In the genomic region with DNA sequence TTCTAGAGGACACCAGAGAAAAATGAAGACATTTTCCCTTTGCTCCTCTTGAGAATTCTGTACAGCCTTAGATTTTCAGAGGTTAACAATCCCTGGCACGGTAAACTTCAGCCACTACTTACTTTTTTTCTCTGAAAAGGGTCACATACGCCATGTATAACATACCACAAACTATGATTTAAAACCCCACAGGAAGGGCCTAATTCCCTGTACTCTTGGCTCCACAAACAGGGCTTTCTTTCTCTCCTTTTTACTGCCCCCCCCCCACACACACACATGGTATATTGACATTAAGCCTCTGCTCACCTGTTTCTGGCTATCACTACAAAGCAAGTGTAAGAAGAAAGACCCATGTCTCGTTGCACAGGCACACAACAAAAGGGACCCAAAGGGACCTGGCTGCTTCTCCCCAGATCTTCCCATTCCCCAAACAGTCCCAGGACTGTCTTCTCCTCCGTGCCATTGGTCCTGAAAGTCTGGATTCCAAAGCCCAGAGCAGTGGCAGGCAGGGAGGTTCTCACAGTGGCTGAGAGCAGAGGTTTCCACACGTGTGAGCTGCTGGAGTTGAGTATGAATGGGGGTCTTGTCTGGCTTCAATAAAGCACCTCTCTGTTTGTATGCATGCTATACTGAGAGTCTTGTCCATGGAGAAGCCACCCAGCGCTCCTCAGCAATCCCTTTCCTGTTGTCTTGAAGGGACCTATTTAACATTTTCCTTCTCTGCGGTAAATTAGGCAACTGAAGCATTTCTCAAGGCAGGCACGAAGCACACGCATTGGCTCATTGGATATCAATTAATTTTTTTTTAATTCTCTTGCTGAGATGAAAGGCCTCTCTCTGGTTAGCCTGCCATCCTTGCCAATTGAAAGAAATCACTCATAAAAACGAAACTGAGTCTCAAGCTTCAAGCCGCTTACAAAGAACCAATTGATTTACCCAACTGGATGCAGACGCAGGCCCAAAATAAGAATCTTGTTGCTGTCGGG, we compare ENCODE assay signal across 13 mouse cellular contexts. TPM values are rescaled to one million over a fixed set of nuclear protein-coding genes. Genes with fewer than 3 reads are reported as not detected.
A peak's percentile ranks its signal among the peaks of the same experiment; 100 is the strongest.
DNase-seq lines count a peak whose midpoint lies in the region; ATAC-seq and TF ChIP-seq lines count a peak whose summit lies in the region.
"Had no signal": no experiment of that assay in that cellular context is flagged by ENCODE, and none has a peak within 500 bp of the region (broad histone marks: within the 10 kb centered on the region; RNA-seq: fewer than 3 reads in every experiment).

No protein-coding gene starts in this region.

- WGBS in forebrain, embryonic 12.5 days = 37% methylated on average over 13 of the region's 13 CpGs
- WGBS in hindbrain, postnatal 0 days = 40% methylated on average over 13 of the region's 13 CpGs
- 53% methylated on average over 13 of the region's 13 CpGs for WGBS in neural tube, embryonic 12.5 days
- 77% methylated on average over 13 of the region's 13 CpGs for WGBS in kidney, embryonic 14.5 days

- no peak for TF ChIP-seq CTCF in layer of hippocampus, adult 2 months (conservative IDR thresholded peaks at IDR 0.05)
- no peak for TF ChIP-seq CTCF in hindbrain, postnatal 0 days (IDR thresholded peaks at IDR 0.05; ENCODE audit: low read depth)

- H3K9ac ChIP-seq in forebrain, embryonic 12.5 days = no peak overlapping the region
- no peak overlapping the region for H3K9ac ChIP-seq in hindbrain, postnatal 0 days (replicated peaks; ENCODE audit: low read length)
- H3K9ac ChIP-seq in neural tube, embryonic 12.5 days = no peak overlapping the region
- H3K9ac ChIP-seq in kidney, embryonic 14.5 days (ENCODE audit: low read depth, low read length) = no peak overlapping the region

- H3K4me3 ChIP-seq in layer of hippocampus, adult 2 months = no peak overlapping the region
- H3K4me3 ChIP-seq in forebrain, embryonic 12.5 days (replicated peaks) = no peak overlapping the region
- no peak overlapping the region for H3K4me3 ChIP-seq in hindbrain, postnatal 0 days (ENCODE audit: low read length)
- no peak overlapping the region for H3K4me3 ChIP-seq in neural tube, embryonic 12.5 days
- no peak overlapping the region for H3K4me3 ChIP-seq in kidney, embryonic 14.5 days (ENCODE audit: low read length)
- H3K4me3 ChIP-seq: heart, adult 2 months had no signal

- peaks cover 8% of the 10 kb centered on the region; the same call in 1 of the 2 replicates for H3K36me3 ChIP-seq in forebrain, embryonic 12.5 days (replicated peaks)
- H3K36me3 ChIP-seq in hindbrain, postnatal 0 days (ENCODE audit: insufficient read depth, low read length) = no peaks in the 10 kb centered on the region
- H3K36me3 ChIP-seq in neural tube, embryonic 12.5 days = no peaks in the 10 kb centered on the region
- no peaks in the 10 kb centered on the region; the same call in 1 of the 2 replicates for H3K36me3 ChIP-seq in kidney, embryonic 14.5 days (ENCODE audit: control insufficient read depth, insufficient read depth, low read length)

- DNase-seq in layer of hippocampus, adult 2 months (ENCODE audit: low spot score in 2 of 2) = no peak
- DNase-seq in layer of hippocampus, postnatal 25 days (ENCODE audit: extremely low spot score in 1 of 2, low spot score in 1 of 2) = no peak
- peak; percentile 59 for DNase-seq in hindbrain, postnatal 0 days (ENCODE audit: low spot score)
- DNase-seq in lung, postnatal 25 days (ENCODE audit: low spot score) = no peak
- DNase-seq in spleen, adult 12 weeks (ENCODE audit: low spot score) = no peak
- DNase-seq: adrenal gland, postnatal 10 days; cerebellum, adult 2 months; kidney, postnatal 10 days; thymus, postnatal 14 days had no signal

- peak overlapping the region; percentile 83 for H3K27ac ChIP-seq in layer of hippocampus, adult 2 months
- H3K27ac ChIP-seq in forebrain, embryonic 12.5 days = peak overlapping the region; percentile 71
- H3K27ac ChIP-seq in hindbrain, postnatal 0 days = peak overlapping the region; percentile 72
- no peak overlapping the region for H3K27ac ChIP-seq in neural tube, embryonic 12.5 days
- no peak overlapping the region for H3K27ac ChIP-seq in kidney, embryonic 14.5 days (ENCODE audit: low read depth, low read length)
- H3K27ac ChIP-seq: heart, adult 2 months had no signal

- no peaks in the 10 kb centered on the region for H3K9me3 ChIP-seq in forebrain, embryonic 12.5 days
- H3K9me3 ChIP-seq in hindbrain, postnatal 0 days (ENCODE audit: low read length) = no peaks in the 10 kb centered on the region
- no peaks in the 10 kb centered on the region for H3K9me3 ChIP-seq in neural tube, embryonic 12.5 days
- H3K9me3 ChIP-seq in kidney, embryonic 14.5 days (ENCODE audit: control insufficient read depth, low read length) = no peaks in the 10 kb centered on the region

- peak; percentile 75; the same call in 1 of the 2 replicates for ATAC-seq in forebrain, embryonic 12.5 days (ENCODE audit: low FRiP score)
- peak; percentile 87 for ATAC-seq in hindbrain, postnatal 0 days
- ATAC-seq in neural tube, embryonic 12.5 days (ENCODE audit: low FRiP score, low read depth) = peak; percentile 61; the same call in 1 of the 2 replicates
- ATAC-seq in kidney, embryonic 14.5 days (ENCODE audit: low FRiP score, low TSS enrichment) = no peak

- H3K4me2 ChIP-seq in forebrain, embryonic 12.5 days = peak overlapping the region; percentile 11; the same call in 1 of the 2 replicates
- H3K4me2 ChIP-seq in hindbrain, postnatal 0 days (ENCODE audit: low read depth, low read length) = peak overlapping the region; percentile 18; the same call in 1 of the 2 replicates
- H3K4me2 ChIP-seq in neural tube, embryonic 12.5 days (replicated peaks) = 0 out of 2 replicates have a peak overlapping the region, but pooled peaks have one; percentile 2
- no peak overlapping the region for H3K4me2 ChIP-seq in kidney, embryonic 14.5 days (replicated peaks; ENCODE audit: low read depth, low read length)

- no peaks in the 10 kb centered on the region for H3K27me3 ChIP-seq in forebrain, embryonic 12.5 days
- H3K27me3 ChIP-seq in hindbrain, postnatal 0 days (ENCODE audit: insufficient read depth, low read length) = no peaks in the 10 kb centered on the region
- H3K27me3 ChIP-seq in neural tube, embryonic 12.5 days (replicated peaks) = no peaks in the 10 kb centered on the region
- H3K27me3 ChIP-seq in kidney, embryonic 14.5 days (ENCODE audit: control insufficient read depth, insufficient read depth, low read length) = no peaks in the 10 kb centered on the region

- H3K4me1 ChIP-seq in forebrain, embryonic 12.5 days = peaks cover 18% of the 10 kb centered on the region
- H3K4me1 ChIP-seq in hindbrain, postnatal 0 days (ENCODE audit: insufficient read depth, low read length) = peaks cover 5% of the 10 kb centered on the region
- peaks cover 18% of the 10 kb centered on the region; the same call in 1 of the 2 replicates for H3K4me1 ChIP-seq in neural tube, embryonic 12.5 days
- H3K4me1 ChIP-seq in kidney, embryonic 14.5 days (ENCODE audit: control insufficient read depth, insufficient read depth, low read length) = 0 out of 2 replicates have a peak, but pooled peaks cover 12% of the 10 kb centered on the region

RNA-seq across cellular contexts. Expression of a gene that starts 20.3 kb away (rescaled TPM):
- total RNA-seq in layer of hippocampus, adult 2 months (2021) = 10 to 100 TPM; 20.4 to 22.6 TPM
- 10 to 100 TPM; 26.6 to 27.0 TPM for total RNA-seq in layer of hippocampus, postnatal 25 days (2021)
- 50.7 and 52.1 TPM in 2 replicates for polyA plus RNA-seq in forebrain, embryonic 12.5 days (2016; fragmentation: Nextera tagmentation; extraction: Ambion mirVana)
- 31.6 and 33.4 TPM in 2 replicates for total RNA-seq in hindbrain, postnatal 0 days (2014; rRNA removed)
- polyA plus RNA-seq in hindbrain, postnatal 0 days (2015; fragmentation: Nextera tagmentation; extraction: Ambion mirVana) = 21.4 and 24.4 TPM in 2 replicates
- polyA plus RNA-seq in neural tube, embryonic 12.5 days (2016; fragmentation: Nextera tagmentation; extraction: Ambion mirVana) = 38.3 and 38.8 TPM in 2 replicates
- polyA plus RNA-seq in kidney, embryonic 14.5 days (2014; fragmentation: Nextera tagmentation; extraction: Ambion mirVana) = 26.2 and 29.8 TPM in 2 replicates

Comparison
In these comparisons a context has a peak if more than half of its experiments do, and no peak if none do; other contexts are left out.
1. H3K27ac ChIP-seq: peak in layer of hippocampus, adult 2 months (single experiment), forebrain, embryonic 12.5 days (single experiment) and hindbrain, postnatal 0 days (single experiment); none in neural tube, embryonic 12.5 days (single experiment) and kidney, embryonic 14.5 days (single experiment).